Mouse (Mus musculus): ENCODE measurements around the gene Vdr.

DNA sequence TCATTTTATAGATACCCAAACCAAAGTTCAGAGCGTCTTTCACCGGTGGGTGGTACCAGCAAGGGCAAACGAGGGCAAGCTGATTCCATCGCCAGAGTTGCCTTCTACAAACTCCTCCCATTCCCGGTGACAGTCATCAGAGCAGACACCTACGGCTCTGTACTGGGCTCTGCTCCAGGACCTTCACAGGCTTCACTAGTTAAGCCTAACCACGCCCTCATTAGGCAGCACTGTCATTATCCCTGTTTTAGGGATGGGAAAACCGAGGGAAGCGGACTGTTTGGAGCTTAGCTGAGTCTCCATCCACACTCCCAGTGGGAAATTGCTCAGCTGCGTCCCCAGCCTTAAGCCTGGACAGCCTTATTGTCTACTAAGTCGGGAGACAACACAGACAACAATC lies 20.4 kb downstream of the Vdr start:
- no peak for TF ChIP-seq EP300 (IDR thresholded peaks at IDR 0.05)
- TF ChIP-seq CTCF (IDR thresholded peaks at IDR 0.05): no peak

Data from lung, postnatal 0 days (tissue).